Mouse (Mus musculus) testis, adult 2 months (tissue): ENCODE measurements at regions not wholly inside any gene's neighbourhood (a gene's known extent, or its start where the extent isn't known, plus 50 kb on each side); places are given as distances from the start of the nearest gene placed in this dataset.

Source experiments
- CTCF ChIP-seq: fragments of 200-500 bp; IDR thresholded peaks from 2 replicates; pipeline ENCODE4 v1.5.1; 2012; ENCODE audit warnings: low read depth, mild to moderate bottlenecking, inconsistent platforms, low read length, moderate library complexity; ENCODE audit not compliant: control insufficient read depth, insufficient read depth, insufficient replicate concordance
- POLR2A ChIP-seq: fragments of 200-500 bp; IDR thresholded peaks from 2 replicates; pipeline ENCODE4 v1.6.1; 2012; ENCODE audit warnings: low read depth, mild to moderate bottlenecking, inconsistent platforms, low read length, moderate library complexity; ENCODE audit not compliant: control insufficient read depth

GRCm38 (mm10) chr14:60559376-60559775 is 74.4 kb upstream of the Spata13 start:
- TF ChIP-seq CTCF (no peak), POLR2A (no peak)
